Mouse (Mus musculus) neural tube, embryonic 11.5 days (tissue): ENCODE data around the gene D630003M21Rik. TPM values are rescaled to one million over a fixed set of nuclear protein-coding genes. Genes with fewer than 3 reads are reported as not detected.

Source experiments
- ATAC-seq: fragments of 200-750 bp; cut with Nextera tagmentation; 2 replicates; pipeline ENCODE4 v1.8.0; 2017; ENCODE audit warnings: moderate number of reproducible peaks, mild to moderate bottlenecking, moderate TSS enrichment, moderate library complexity; ENCODE audit not compliant: insufficient read depth, low FRiP score, low TSS enrichment
- DNase-seq: peaks from one replicate; pipeline ENCODE4 v3.0.0-alpha.2; 2015; ENCODE audit warnings: low spot score
- H3K27ac ChIP-seq: fragments of 300-500 bp; sonication (generic); 2 replicates; pipeline ENCODE4 v1.5.1; 2014; ENCODE audit warnings: low read depth, mild to moderate bottlenecking, low read length
- H3K27me3 ChIP-seq: fragments of 300-500 bp; sonication (generic); 2 replicates; pipeline ENCODE4 v1.6.1; 2014; ENCODE audit warnings: mild to moderate bottlenecking, low read length, mixed read lengths; ENCODE audit not compliant: control insufficient read depth, insufficient read depth
- H3K36me3 ChIP-seq: fragments of 300-500 bp; sonication (generic); 2 replicates; pipeline ENCODE4 v1.6.1; 2014; ENCODE audit warnings: mild to moderate bottlenecking, low read length, moderate library complexity, mixed read lengths; ENCODE audit not compliant: control insufficient read depth, insufficient read depth
- H3K4me1 ChIP-seq: fragments of 300-500 bp; sonication (generic); 2 replicates; pipeline ENCODE4 v1.6.1; 2014; ENCODE audit warnings: low read length, mixed read lengths; ENCODE audit not compliant: control insufficient read depth, insufficient read depth
- H3K4me2 ChIP-seq: fragments of 300-500 bp; sonication (generic); 2 replicates; pipeline ENCODE4 v1.6.1; 2014; ENCODE audit warnings: low read depth, mild to moderate bottlenecking, moderate library complexity
- H3K4me3 ChIP-seq: fragments of 300-500 bp; sonication (generic); 2 replicates; pipeline ENCODE4 v1.5.1; 2014; ENCODE audit warnings: low read depth, low read length
- H3K9ac ChIP-seq: fragments of 300-500 bp; sonication (generic); 2 replicates; pipeline ENCODE4 v1.6.1; 2014; ENCODE audit warnings: mild to moderate bottlenecking, low read length
- H3K9me3 ChIP-seq: fragments of 300-500 bp; sonication (generic); 2 replicates; pipeline ENCODE4 v1.6.1; 2016; ENCODE audit warnings: low read length; ENCODE audit not compliant: control insufficient read depth
- WGBS: fragments of 180-500 bp; shearing (Covaris S2); extraction: QIAGEN DNeasy Blood & Tissue Kit; methylation state at CpG from one replicate; pipeline ENCODE4 v1.1.7; 2014; 5-methylcytosine and 5-hydroxymethylcytosine counted together
- polyA plus RNA-seq: library from polyadenylated mRNA; unstranded; fragments of >200 nt; fragmentation: Nextera tagmentation; extraction: Ambion mirVana; gene quantifications from 2 replicates; pipeline ENCODE4 v1.2.1, GENCODE M21; 2014

The D630003M21Rik gene
- polyA plus RNA-seq, 1 experiment from 2014 or later = 3.6 TPM

DNA sequence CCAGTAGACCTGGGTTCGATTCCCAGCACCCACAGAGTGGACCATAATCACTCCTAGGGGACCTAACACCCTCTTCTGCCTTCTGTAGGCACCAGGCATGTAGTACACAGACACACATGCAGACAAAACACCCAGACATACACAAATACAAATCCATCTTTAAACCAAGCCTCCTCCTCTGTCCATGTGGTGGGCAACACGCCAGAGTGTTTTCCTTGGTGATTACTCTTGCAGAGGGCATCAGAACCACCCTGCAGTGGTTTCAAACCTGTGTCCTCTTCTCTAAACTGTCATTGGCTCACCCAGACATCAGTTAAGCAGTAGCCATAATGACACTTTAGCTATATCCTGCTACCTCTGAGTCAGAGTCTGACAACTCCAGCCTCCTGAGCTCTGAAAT, 58.6 kb downstream of the D630003M21Rik start:
- no peak overlapping the region for H3K4me3 ChIP-seq
- no peaks in the 10 kb centered on the region for H3K27me3 ChIP-seq
- no peaks in the 10 kb centered on the region for H3K4me1 ChIP-seq
- H3K36me3 ChIP-seq = no peaks in the 10 kb centered on the region
- 83% methylated on average over 2 of the region's 2 CpGs for WGBS
- ATAC-seq (no peak), DNase-seq (no peak)
- H3K4me2 ChIP-seq = no peak overlapping the region
- no peak overlapping the region for H3K9ac ChIP-seq
- H3K9me3 ChIP-seq = no peaks in the 10 kb centered on the region
- H3K27ac ChIP-seq = no peak overlapping the region

DNA sequence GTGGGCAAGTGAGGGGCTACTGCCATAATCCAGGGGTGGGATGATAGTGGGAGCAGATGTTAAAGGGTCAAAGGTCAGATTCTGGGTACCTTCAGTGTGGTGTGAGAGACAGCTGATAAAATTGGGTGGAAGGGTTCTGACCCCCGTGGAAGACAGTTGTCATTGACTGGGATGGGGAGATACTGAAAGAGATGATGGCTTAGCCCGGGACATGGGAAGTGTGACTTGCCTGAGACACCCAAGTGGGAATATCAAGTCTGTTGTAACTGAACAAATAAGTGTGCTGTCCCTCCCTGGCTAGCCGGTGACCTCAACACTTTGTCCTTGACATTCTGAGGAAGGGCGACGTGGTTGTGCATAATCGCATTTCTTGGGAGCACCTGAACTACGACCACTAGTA, 59.3 kb downstream of the D630003M21Rik start:
- no peaks in the 10 kb centered on the region for H3K9me3 ChIP-seq
- no peak overlapping the region for H3K4me2 ChIP-seq
- ATAC-seq = no peak
- no peak for DNase-seq
- no peak overlapping the region for H3K27ac ChIP-seq
- no peak overlapping the region for H3K9ac ChIP-seq
- 87% methylated on average over 7 of the region's 7 CpGs for WGBS
- H3K4me1 ChIP-seq = no peaks in the 10 kb centered on the region
- no peaks in the 10 kb centered on the region for H3K27me3 ChIP-seq
- H3K4me3 ChIP-seq = no peak overlapping the region
- no peaks in the 10 kb centered on the region for H3K36me3 ChIP-seq

DNA sequence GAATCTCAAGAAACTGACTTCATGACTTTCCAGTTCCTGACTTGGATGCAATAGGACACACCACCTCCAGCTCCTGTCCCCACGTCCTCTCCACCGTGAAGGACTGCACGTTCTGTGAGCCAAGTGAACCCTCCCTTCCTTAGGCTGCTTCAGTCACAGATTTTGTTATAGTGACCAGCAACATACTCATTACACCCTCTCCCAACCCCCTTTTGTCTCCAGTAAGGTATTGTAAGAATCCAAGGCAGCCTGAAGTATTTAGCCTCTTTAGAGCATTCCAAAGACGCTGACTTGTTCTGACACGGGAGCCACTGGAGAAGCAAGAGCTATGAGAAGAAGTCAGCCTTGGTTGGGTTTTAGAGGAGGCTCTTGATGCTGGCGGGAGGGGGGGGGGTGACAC, 59.7 kb downstream of the D630003M21Rik start:
- H3K4me1 ChIP-seq = no peaks in the 10 kb centered on the region
- H3K4me3 ChIP-seq = no peak overlapping the region
- H3K9me3 ChIP-seq = no peaks in the 10 kb centered on the region
- no peak overlapping the region for H3K4me2 ChIP-seq
- H3K36me3 ChIP-seq = no peaks in the 10 kb centered on the region
- H3K9ac ChIP-seq = no peak overlapping the region
- no peaks in the 10 kb centered on the region for H3K27me3 ChIP-seq
- H3K27ac ChIP-seq = no peak overlapping the region
- 83% methylated on average over 6 of the region's 6 CpGs for WGBS
- no peak for DNase-seq
- no peak for ATAC-seq

DNA sequence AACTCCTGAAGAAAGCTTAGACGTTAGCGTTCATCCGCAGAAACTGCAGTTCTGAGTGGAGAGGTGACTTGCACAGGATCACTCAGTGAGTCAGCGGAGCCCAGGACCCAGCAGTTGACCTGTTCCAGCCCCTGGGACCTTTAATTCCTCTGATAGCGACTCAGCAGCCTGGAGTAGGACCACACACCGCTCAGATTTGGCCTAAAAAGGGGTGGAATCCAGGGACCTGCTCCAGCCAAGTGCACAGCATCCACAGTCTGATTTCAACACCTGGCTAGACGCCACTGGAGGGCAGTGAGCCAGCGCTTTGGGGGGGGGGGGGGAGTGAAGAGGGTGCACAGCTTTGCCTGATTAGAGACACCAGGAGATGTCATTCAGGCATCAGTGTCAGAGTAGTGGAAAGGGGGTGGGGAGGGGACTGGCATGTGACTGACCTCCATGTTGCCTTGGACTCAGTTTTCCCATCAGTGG, 60.2 kb downstream of the D630003M21Rik start:
- Histone ChIP-seq H3K36me3 (no peaks in the 10 kb centered on the region), H3K4me1 (no peaks in the 10 kb centered on the region), H3K4me3 (no peak overlapping the region), H3K9ac (no peak overlapping the region), H3K27me3 (no peaks in the 10 kb centered on the region), H3K27ac (no peak overlapping the region), H3K4me2 (no peak overlapping the region), H3K9me3 (no peaks in the 10 kb centered on the region)
- DNase-seq (no peak), ATAC-seq (no peak)
- WGBS = 83% methylated on average over 8 of the region's 8 CpGs

DNA sequence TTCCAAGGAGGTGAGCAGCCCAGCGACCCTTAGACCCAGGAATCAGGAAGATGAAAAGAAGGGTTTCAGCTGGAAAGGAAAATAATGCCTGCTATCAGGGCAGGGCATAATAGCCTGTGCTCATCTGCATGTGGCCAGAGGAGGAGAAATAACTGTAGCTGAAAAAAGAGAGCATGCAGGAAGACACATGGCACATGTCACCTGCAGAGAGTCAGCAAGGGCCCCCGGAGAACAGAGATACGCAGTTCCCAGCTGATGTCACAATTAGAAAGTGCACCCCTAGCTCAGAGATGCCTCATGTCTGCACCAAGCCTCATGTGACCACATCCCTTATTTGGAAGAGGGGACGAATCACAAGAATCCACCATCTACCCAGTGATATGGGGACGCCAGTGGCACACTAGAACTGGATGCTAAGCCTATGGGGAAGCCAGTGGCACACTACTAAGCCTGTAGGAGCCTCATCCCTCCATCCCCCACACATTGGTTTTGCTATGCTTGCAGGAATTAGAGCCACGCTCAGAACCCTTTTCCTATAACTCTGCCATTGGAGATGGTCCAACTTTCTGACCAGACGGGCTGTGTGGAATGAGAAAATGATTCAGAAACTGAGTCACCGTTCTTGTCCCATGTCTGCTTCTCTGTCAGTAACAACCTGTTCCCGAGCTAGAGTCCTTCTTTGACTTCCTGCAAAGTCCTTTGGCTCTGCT, 61.4 kb downstream of the D630003M21Rik start:
- ATAC-seq (no peak), DNase-seq (no peak)
- no peaks in the 10 kb centered on the region for H3K9me3 ChIP-seq
- no peaks in the 10 kb centered on the region for H3K4me1 ChIP-seq
- no peaks in the 10 kb centered on the region for H3K36me3 ChIP-seq
- no peak overlapping the region for H3K9ac ChIP-seq
- H3K27ac ChIP-seq = no peak overlapping the region
- H3K27me3 ChIP-seq = no peaks in the 10 kb centered on the region
- no peak overlapping the region for H3K4me2 ChIP-seq
- no peak overlapping the region for H3K4me3 ChIP-seq
- 77% methylated on average over 9 of the region's 9 CpGs for WGBS

GRCm38 (mm10) chr2:158166628-158167027, 62.4 kb downstream of the D630003M21Rik start:
- Histone ChIP-seq H3K9me3 (no peaks in the 10 kb centered on the region), H3K27ac (no peak overlapping the region), H3K4me1 (no peaks in the 10 kb centered on the region), H3K36me3 (no peaks in the 10 kb centered on the region), H3K27me3 (no peaks in the 10 kb centered on the region), H3K4me2 (no peak overlapping the region), H3K9ac (no peak overlapping the region), H3K4me3 (no peak overlapping the region)
- whole genome bisulfite sequencing = 76% methylated on average over 7 of the region's 7 CpGs
- ATAC-seq = no peak
- no peak for DNase-seq

DNA sequence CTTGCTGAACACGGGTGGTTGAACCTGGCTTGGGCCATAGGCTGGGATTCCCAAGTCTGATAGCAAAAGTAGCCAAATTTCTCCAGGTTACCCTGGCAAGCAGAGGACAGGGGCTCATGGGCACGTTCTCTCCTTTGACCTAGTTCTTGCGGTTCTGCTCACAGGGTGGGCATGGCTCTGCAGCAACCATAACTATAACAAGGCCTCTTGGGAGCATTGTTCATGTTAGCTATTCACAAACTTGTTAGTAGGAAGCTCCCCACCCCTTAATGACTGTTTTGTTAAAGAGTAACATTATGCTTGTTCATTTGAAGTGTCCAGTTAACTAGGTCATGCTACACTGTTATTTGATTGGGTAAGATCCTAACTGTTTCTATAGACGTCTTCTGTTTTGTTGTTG, 63.2 kb downstream of the D630003M21Rik start:
- H3K27ac ChIP-seq = no peak overlapping the region
- H3K27me3 ChIP-seq = no peaks in the 10 kb centered on the region
- H3K9ac ChIP-seq = no peak overlapping the region
- no peak overlapping the region for H3K4me2 ChIP-seq
- ATAC-seq (no peak), DNase-seq (no peak)
- H3K4me3 ChIP-seq = no peak overlapping the region
- no peaks in the 10 kb centered on the region for H3K36me3 ChIP-seq
- H3K4me1 ChIP-seq = no peaks in the 10 kb centered on the region
- no peaks in the 10 kb centered on the region for H3K9me3 ChIP-seq
- 77% methylated on average over 4 of the region's 4 CpGs for WGBS

- Histone ChIP-seq H3K9me3 (no peaks in the 10 kb centered on the region), H3K4me1 (0 out of 2 replicates have a peak, but pooled peaks cover 2% of the 10 kb centered on the region), H3K9ac (no peak overlapping the region), H3K27me3 (no peaks in the 10 kb centered on the region), H3K4me3 (no peak overlapping the region), H3K4me2 (no peak overlapping the region), H3K36me3 (no peaks in the 10 kb centered on the region), H3K27ac (no peak overlapping the region)
- 73% methylated on average over 6 of the region's 6 CpGs for WGBS
- ATAC-seq = no peak
- no peak for DNase-seq
Observed at GRCm38 (mm10) chr2:158163034-158163433, 66.0 kb downstream of the D630003M21Rik start.

DNA sequence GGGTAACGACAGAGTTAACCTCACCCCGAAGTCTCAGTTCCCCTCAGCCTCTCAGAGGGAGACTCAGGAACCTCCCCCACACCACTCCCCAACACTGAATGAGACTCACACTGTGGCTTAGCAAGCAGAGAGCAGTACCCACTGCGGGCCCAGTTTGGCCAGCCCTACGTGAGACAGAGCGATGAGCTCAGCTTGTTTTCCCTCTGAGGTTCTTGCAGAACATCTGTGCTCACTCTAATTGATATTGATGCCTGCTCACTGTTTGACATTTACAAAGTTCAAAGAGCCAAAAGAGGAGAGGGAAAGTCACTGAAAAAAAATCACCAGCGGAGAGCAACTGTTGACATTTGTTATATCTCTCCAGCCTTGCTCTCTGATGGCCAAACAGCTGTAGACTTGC, 67.3 kb downstream of the D630003M21Rik start:
- WGBS = 85% methylated on average over 6 of the region's 6 CpGs
- Histone ChIP-seq H3K4me2 (no peak overlapping the region), H3K27me3 (no peaks in the 10 kb centered on the region), H3K4me3 (no peak overlapping the region), H3K4me1 (0 out of 2 replicates have a peak, but pooled peaks cover 2% of the 10 kb centered on the region), H3K9ac (no peak overlapping the region), H3K9me3 (no peaks in the 10 kb centered on the region), H3K36me3 (no peaks in the 10 kb centered on the region), H3K27ac (no peak overlapping the region)
- ATAC-seq (no peak), DNase-seq (no peak)
